Comparison of ENCODE assay signal across 22 mouse cellular contexts in genomic region chr9:29288003-29288704, GRCm38 (mm10).
A peak's percentile ranks its signal among the peaks of the same experiment; 100 is the strongest.
DNase-seq lines count a peak whose midpoint lies in the region; ATAC-seq and TF ChIP-seq lines count a peak whose summit lies in the region.
"Had no signal": no experiment of that assay in that cellular context is flagged by ENCODE, and none has a peak within 500 bp of the region (broad histone marks: within the 10 kb centered on the region; RNA-seq: fewer than 3 reads in every experiment).

No protein-coding gene starts in this region.

- 0 out of 2 replicates have a peak, but pooled peaks have one; percentile 17 for ATAC-seq in lung, embryonic 14.5 days (ENCODE audit: insufficient read depth)
- peak; percentile 49 for ATAC-seq in heart, embryonic 14.5 days (ENCODE audit: insufficient number of reproducible peaks, insufficient read depth, low FRiP score, low read depth)
- ATAC-seq: CD4-positive, CD25-positive, alpha-beta regulatory T cell, adult 4 months; inflammation-experienced regulatory T-cells, adult 6 months; midbrain, embryonic 16.5 days had no signal

- no peaks in the 10 kb centered on the region for H3K9me3 ChIP-seq in lung, embryonic 14.5 days (ENCODE audit: low read depth, low read length)
- no peaks in the 10 kb centered on the region for H3K9me3 ChIP-seq in heart, embryonic 14.5 days (ENCODE audit: control insufficient read depth, low read length)
- H3K9me3 ChIP-seq in forebrain, embryonic 10.5 days, result no peaks in the 10 kb centered on the region
- H3K9me3 ChIP-seq: hindbrain, embryonic 12.5 days; limb, embryonic 15.5 days; midbrain, embryonic 10.5 days; neural tube, embryonic 13.5 days had no signal

- no peak for TF ChIP-seq CTCF in lung, embryonic 14.5 days (IDR thresholded peaks at IDR 0.05; ENCODE audit: low read depth)

- peaks cover 3% of the 10 kb centered on the region; the same call in 1 of the 2 replicates for H3K4me1 ChIP-seq in lung, embryonic 14.5 days (ENCODE audit: insufficient read depth)
- peaks cover 7 to 9% of the 10 kb centered on the region in 2 experiments for H3K4me1 ChIP-seq in heart, embryonic 14.5 days (ENCODE audit: control insufficient read depth in 2 of 2, insufficient read depth in 2 of 2, low read length in 2 of 2)
- H3K4me1 ChIP-seq in forebrain, embryonic 10.5 days, result no peaks in the 10 kb centered on the region
- H3K4me1 ChIP-seq: hindbrain, embryonic 12.5 days; limb, embryonic 15.5 days; midbrain, embryonic 10.5 days had no signal

- peak; percentile 79 for DNase-seq in cerebellum, adult 9-10 months
- no peak for DNase-seq in cerebellum, adult 11 months
- DNase-seq in lung, embryonic 14.5 days, result peak; percentile 45
- no peak for DNase-seq in lung, postnatal 25 days (ENCODE audit: low spot score)
- DNase-seq in forebrain, embryonic 10.5 days (ENCODE audit: extremely low spot score, low spot score), result no peak
- no peak for DNase-seq in frontal cortex, adult 2 months (ENCODE audit: extremely low spot score in 1 of 2, low spot score in 1 of 2)
- DNase-seq: adrenal gland, postnatal 25 days; gastrocnemius, adult 2 months; kidney, adult 8-10 months; kidney, postnatal 10 days; left cerebral cortex, postnatal 4 days; retina, postnatal 1 day had no signal

- no peaks in the 10 kb centered on the region for H3K27me3 ChIP-seq in lung, embryonic 14.5 days (ENCODE audit: insufficient read depth, low read length)
- no peaks in the 10 kb centered on the region for H3K27me3 ChIP-seq in heart, embryonic 14.5 days (ENCODE audit: control insufficient read depth, insufficient read depth, low read length)
- no peaks in the 10 kb centered on the region for H3K27me3 ChIP-seq in forebrain, embryonic 10.5 days (ENCODE audit: poor library complexity, severe bottlenecking)
- H3K27me3 ChIP-seq: hindbrain, embryonic 12.5 days; neural tube, embryonic 13.5 days had no signal

- 59% methylated on average over 7 of the region's 7 CpGs for WGBS in lung, embryonic 14.5 days
- WGBS in heart, embryonic 14.5 days, result 33% methylated on average over 7 of the region's 7 CpGs
- WGBS in forebrain, embryonic 10.5 days, result 90% methylated on average over 7 of the region's 7 CpGs

- no peak overlapping the region for H3K27ac ChIP-seq in lung, embryonic 14.5 days (ENCODE audit: low read depth)
- H3K27ac ChIP-seq in heart, embryonic 14.5 days (replicated peaks in 1 of 2; ENCODE audit: control insufficient read depth in 1 of 2, insufficient read depth in 1 of 2, low read depth in 2 of 2, low read length in 2 of 2), result peak overlapping the region; percentile 46 to 62
- H3K27ac ChIP-seq in forebrain, embryonic 10.5 days, result no peak overlapping the region
- H3K27ac ChIP-seq: gastrocnemius, adult 2 months; hindbrain, embryonic 12.5 days; limb, embryonic 15.5 days; liver, embryonic 14.5 days; midbrain, embryonic 10.5 days; neural tube, embryonic 13.5 days had no signal

- no peaks in the 10 kb centered on the region for H3K36me3 ChIP-seq in lung, embryonic 14.5 days (ENCODE audit: insufficient read depth)
- no peaks in the 10 kb centered on the region for H3K36me3 ChIP-seq in heart, embryonic 14.5 days (ENCODE audit: control insufficient read depth, insufficient read depth, low read length)
- no peaks in the 10 kb centered on the region for H3K36me3 ChIP-seq in forebrain, embryonic 10.5 days (replicated peaks)
- H3K36me3 ChIP-seq: hindbrain, embryonic 12.5 days; limb, embryonic 15.5 days; midbrain, embryonic 10.5 days; neural tube, embryonic 13.5 days had no signal

- no peak overlapping the region for H3K4me2 ChIP-seq in lung, embryonic 14.5 days
- peak overlapping the region; percentile 3 for H3K4me2 ChIP-seq in heart, embryonic 14.5 days (ENCODE audit: low read length)
- H3K4me2 ChIP-seq: hindbrain, embryonic 12.5 days; limb, embryonic 15.5 days; neural tube, embryonic 13.5 days had no signal

- no peak overlapping the region for H3K4me3 ChIP-seq in lung, embryonic 14.5 days (ENCODE audit: low read depth, low read length)
- no peak overlapping the region for H3K4me3 ChIP-seq in heart, embryonic 14.5 days (ENCODE audit: control insufficient read depth in 1 of 2, insufficient read depth in 1 of 2, low read depth in 1 of 2, low read length in 2 of 2)
- H3K4me3 ChIP-seq in forebrain, embryonic 10.5 days, result no peak overlapping the region
- H3K4me3 ChIP-seq: gastrocnemius, adult 2 months; hindbrain, embryonic 12.5 days; limb, embryonic 15.5 days; midbrain, embryonic 10.5 days; myocyte; neural tube, embryonic 13.5 days had no signal

- H3K9ac ChIP-seq in lung, embryonic 14.5 days, result no peak overlapping the region
- H3K9ac ChIP-seq in heart, embryonic 14.5 days (ENCODE audit: low read length), result no peak overlapping the region
- H3K9ac ChIP-seq: hindbrain, embryonic 12.5 days; limb, embryonic 15.5 days; liver, embryonic 14.5 days; neural tube, embryonic 13.5 days had no signal

Comparison
In these comparisons a context has a peak if more than half of its experiments do, and no peak if none do; other contexts are left out.
1. DNase-seq: peak in cerebellum, adult 9-10 months (single experiment) and lung, embryonic 14.5 days (single experiment); none in cerebellum, adult 11 months (single experiment), lung, postnatal 25 days (single experiment), forebrain, embryonic 10.5 days (single experiment) and frontal cortex, adult 2 months (0 of 2).
2. H3K27ac ChIP-seq: peak in heart, embryonic 14.5 days (2 of 2); none in lung, embryonic 14.5 days (single experiment) and forebrain, embryonic 10.5 days (single experiment).